Comparison of ENCODE assay signal across 9 mouse cellular contexts in the genomic region with DNA sequence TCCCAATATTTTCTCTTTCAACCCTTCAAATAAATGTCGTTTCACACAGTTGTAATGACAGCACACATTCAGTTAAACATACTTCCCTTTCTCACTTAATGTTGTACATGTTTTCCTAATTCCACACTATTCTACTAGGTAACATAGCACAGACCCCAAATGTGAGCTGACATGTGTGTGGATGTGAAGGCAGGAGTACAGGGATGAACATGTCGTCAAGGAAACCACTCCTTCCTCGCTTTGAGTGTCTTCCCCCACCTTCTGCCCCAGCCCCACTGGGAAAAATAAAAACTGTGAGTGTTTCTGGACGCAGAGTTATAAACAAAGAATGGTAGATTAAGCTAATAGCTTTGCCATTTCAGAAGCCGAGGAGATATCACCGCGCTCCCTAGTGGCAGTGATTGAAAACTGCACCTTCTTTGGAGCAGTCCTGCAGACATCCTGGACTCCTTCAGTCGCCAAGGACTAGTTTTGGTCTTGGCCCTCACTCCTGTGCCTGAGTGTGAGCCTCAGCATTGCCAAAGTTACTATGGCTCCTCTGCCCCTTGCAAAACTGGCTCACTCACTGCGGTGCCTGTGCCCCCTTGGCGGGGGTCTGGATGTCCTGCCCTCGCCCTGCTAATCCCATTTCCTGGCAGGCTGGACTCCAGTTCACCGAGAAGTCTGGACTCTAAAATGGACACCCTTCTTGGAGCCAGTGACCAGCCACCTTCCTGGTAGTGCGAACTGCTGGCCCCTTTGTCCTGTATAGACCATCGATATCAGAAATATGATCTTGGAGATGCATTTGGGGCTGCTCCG. TPM values are rescaled to one million over a fixed set of nuclear protein-coding genes. Genes with fewer than 3 reads are reported as not detected.
DNase-seq lines count a peak whose midpoint lies in the region; ATAC-seq and TF ChIP-seq lines count a peak whose summit lies in the region.
"Had no signal": no experiment of that assay in that cellular context is flagged by ENCODE, and none has a peak within 500 bp of the region (broad histone marks: within the 10 kb centered on the region; RNA-seq: fewer than 3 reads in every experiment).

No protein-coding gene starts in this region.

- H3K36me3 ChIP-seq in embryonic facial prominence, embryonic 11.5 days (replicated peaks; ENCODE audit: control insufficient read depth, insufficient read depth, low read depth, low read length): no peaks in the 10 kb centered on the region
- no peaks in the 10 kb centered on the region for H3K36me3 ChIP-seq in spleen, adult 2 months (ENCODE audit: control insufficient read depth, insufficient read depth, low read length)
- H3K36me3 ChIP-seq: heart, embryonic 15.5 days had no signal

- ATAC-seq in embryonic facial prominence, embryonic 11.5 days (replicated peaks; ENCODE audit: insufficient number of reproducible peaks, low FRiP score, low TSS enrichment, low read depth): no peak

- no peak overlapping the region for H3K4me2 ChIP-seq in embryonic facial prominence, embryonic 11.5 days (ENCODE audit: low read depth, low read length)
- H3K4me2 ChIP-seq: heart, embryonic 15.5 days had no signal

- no peaks in the 10 kb centered on the region for H3K4me1 ChIP-seq in embryonic facial prominence, embryonic 11.5 days (ENCODE audit: control insufficient read depth, insufficient read depth, low read length)
- no peaks in the 10 kb centered on the region for H3K4me1 ChIP-seq in spleen, adult 2 months (ENCODE audit: control insufficient read depth, insufficient read depth, insufficient read length)

- no peaks in the 10 kb centered on the region for H3K9me3 ChIP-seq in embryonic facial prominence, embryonic 11.5 days (replicated peaks; ENCODE audit: control insufficient read depth, low read length)
- H3K9me3 ChIP-seq: heart, embryonic 15.5 days had no signal

- H3K9ac ChIP-seq in embryonic facial prominence, embryonic 11.5 days (replicated peaks; ENCODE audit: low read length): no peak overlapping the region
- H3K9ac ChIP-seq: heart, embryonic 15.5 days had no signal

- H3K4me3 ChIP-seq in embryonic facial prominence, embryonic 11.5 days (ENCODE audit: low read depth, low read length): no peak overlapping the region
- no peak overlapping the region for H3K4me3 ChIP-seq in spleen, adult 2 months (ENCODE audit: extremely low read depth, insufficient read depth, insufficient read length)
- H3K4me3 ChIP-seq: heart, embryonic 15.5 days had no signal

- DNase-seq in adrenal gland, adult (ENCODE audit: inconsistent age in 2 of 2, low spot score in 1 of 2): peak; percentile 42 to 76
- no peak for DNase-seq in adrenal gland, adult 8-10 months
- peak; percentile 51 to 71 for DNase-seq in right cerebral cortex, postnatal 10 days (ENCODE audit: low spot score in 2 of 2)
- no peak for DNase-seq in right cerebral cortex, postnatal 25 days
- peak; percentile 61 for DNase-seq in embryonic facial prominence, embryonic 11.5 days (ENCODE audit: low spot score)
- DNase-seq in kidney, postnatal 25 days: peak; percentile 51 to 61
- DNase-seq in lung, postnatal 10 days: peak; percentile 74
- DNase-seq in spleen, adult 2 months (ENCODE audit: low read depth in 1 of 2, low spot score in 2 of 2): peak; percentile 14 to 33

- H3K27ac ChIP-seq in embryonic facial prominence, embryonic 11.5 days (replicated peaks; ENCODE audit: low read depth, low read length): no peak overlapping the region
- no peak overlapping the region for H3K27ac ChIP-seq in spleen, adult 2 months (ENCODE audit: insufficient read depth, low read length)
- H3K27ac ChIP-seq: heart, embryonic 15.5 days had no signal

- peak; percentile 29; the same call in 1 of the 2 replicates for TF ChIP-seq CTCF in spleen, adult 2 months (IDR thresholded peaks at IDR 0.05; ENCODE audit: extremely low read depth, insufficient read depth, insufficient read length, insufficient replicate concordance)

- no peak for TF ChIP-seq POLR2A in spleen, adult 2 months (IDR thresholded peaks at IDR 0.05; ENCODE audit: low read depth, low read length)

- 53% methylated on average over 15 of the region's 15 CpGs for WGBS in embryonic facial prominence, embryonic 11.5 days
- 72% methylated on average over 15 of the region's 15 CpGs for WGBS in spleen, adult 2 months

- H3K27me3 ChIP-seq in embryonic facial prominence, embryonic 11.5 days (ENCODE audit: control insufficient read depth, insufficient read depth, low read length): no peaks in the 10 kb centered on the region
- no peaks in the 10 kb centered on the region for H3K27me3 ChIP-seq in spleen, adult 2 months (ENCODE audit: control insufficient read depth, insufficient read depth, low read length)
- H3K27me3 ChIP-seq: heart, embryonic 15.5 days had no signal

RNA-seq across cellular contexts. Expression of a gene that starts 22.0 kb away (rescaled TPM):
- under 1 TPM in 1 of 4 experiments, not detected in 3; 0.13 TPM for total RNA-seq in adrenal gland, adult 8-10 months (2022)
- polyA plus RNA-seq in embryonic facial prominence, embryonic 11.5 days (2014; fragmentation: Nextera tagmentation; extraction: Ambion mirVana): 0.46 TPM in 1 of 2 replicates, not detected in the other
- polyA plus RNA-seq in spleen, adult 2 months (2012; rRNA removed): 3.1 and 3.7 TPM in 2 replicates

Comparison
In these comparisons a context has a peak if more than half of its experiments do, and no peak if none do; other contexts are left out.
1. DNase-seq: peak in adrenal gland, adult (2 of 2), right cerebral cortex, postnatal 10 days (2 of 2), embryonic facial prominence, embryonic 11.5 days (single experiment), kidney, postnatal 25 days (2 of 2), lung, postnatal 10 days (single experiment) and spleen, adult 2 months (2 of 2); none in adrenal gland, adult 8-10 months (single experiment) and right cerebral cortex, postnatal 25 days (single experiment).